Mouse (Mus musculus): ENCODE measurements around the gene Loxl1. TPM values are rescaled to one million over a fixed set of nuclear protein-coding genes. Genes with fewer than 3 reads are reported as not detected.

Loxl1 gene
- total RNA-seq, 2 experiments from 2014 or later: 0.17 TPM; not detected in 1

DNA sequence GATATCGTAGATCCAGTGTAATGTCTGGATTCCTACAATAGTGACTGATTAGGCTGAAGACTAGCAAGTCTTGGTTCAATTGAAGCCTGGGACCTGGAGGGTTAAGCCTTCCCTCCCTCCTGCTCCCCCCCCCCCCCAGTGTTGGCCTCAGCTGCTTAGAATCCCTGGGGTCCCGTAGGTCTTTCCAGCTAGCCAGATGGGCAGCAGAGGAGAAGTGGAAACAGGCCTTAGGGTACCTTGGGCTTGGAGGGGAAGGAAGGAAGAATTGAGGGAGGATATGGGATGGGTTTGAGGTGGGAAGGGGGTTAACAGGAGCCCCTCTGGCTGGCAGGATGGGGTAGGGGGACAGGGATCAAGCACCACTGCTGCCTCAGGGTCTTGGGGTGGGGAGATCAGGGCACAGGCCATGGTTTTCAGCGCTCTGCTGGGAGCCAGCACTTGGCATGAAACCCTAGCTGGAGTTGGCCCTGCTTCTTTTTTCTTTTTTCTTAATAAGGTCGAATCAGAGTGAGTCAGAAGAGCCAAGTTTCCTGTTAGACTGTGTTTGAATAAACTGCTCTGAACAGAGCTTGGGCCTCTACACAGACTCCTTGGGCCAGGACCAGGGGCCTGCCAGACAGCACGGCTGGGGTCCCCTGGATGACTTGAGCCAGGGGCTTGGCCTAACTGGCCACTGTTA, 1.8 kb upstream of the Loxl1 start:
- no peak for ATAC-seq (replicated peaks; ENCODE audit: low FRiP score, poor library complexity, severe bottlenecking)

DNA sequence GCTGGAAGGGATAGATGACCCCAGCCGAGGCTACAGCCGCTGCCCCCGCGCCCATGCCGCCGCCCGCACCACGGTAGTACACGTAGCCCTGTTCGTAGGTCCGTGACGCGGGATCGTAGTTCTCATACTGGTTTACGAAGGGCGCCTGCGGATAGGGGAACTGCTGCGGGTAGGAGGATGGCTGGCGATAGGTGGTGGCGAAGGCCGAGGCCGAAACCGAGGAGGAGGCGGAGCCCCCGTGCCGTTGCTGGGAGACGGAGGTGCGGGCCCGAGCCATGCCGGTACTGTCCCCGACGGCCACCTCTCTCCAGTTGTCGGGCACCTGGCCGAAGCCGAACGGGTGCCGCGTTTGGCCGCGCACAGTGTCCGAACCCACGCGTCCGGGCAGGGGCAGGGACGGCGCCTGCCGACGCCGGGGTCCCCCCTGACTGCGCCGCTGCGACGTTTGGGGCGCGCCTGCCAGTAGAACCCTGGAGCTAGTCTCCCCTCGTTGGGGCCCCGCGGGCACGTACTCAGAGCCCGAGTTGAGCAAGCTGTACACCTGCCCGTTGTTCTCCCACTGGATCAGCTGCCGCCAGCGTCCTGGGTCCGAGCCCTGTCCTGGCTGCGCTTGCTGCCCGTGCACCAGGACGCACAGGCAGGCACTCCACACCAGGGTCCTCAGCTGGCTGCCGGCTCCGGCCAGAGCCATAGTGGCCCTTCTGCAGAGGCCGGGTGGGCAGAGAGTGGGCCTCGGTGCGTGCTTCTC, 616 bp downstream of the Loxl1 start:
- ATAC-seq (replicated peaks; ENCODE audit: low FRiP score, poor library complexity, severe bottlenecking): no peak

DNA sequence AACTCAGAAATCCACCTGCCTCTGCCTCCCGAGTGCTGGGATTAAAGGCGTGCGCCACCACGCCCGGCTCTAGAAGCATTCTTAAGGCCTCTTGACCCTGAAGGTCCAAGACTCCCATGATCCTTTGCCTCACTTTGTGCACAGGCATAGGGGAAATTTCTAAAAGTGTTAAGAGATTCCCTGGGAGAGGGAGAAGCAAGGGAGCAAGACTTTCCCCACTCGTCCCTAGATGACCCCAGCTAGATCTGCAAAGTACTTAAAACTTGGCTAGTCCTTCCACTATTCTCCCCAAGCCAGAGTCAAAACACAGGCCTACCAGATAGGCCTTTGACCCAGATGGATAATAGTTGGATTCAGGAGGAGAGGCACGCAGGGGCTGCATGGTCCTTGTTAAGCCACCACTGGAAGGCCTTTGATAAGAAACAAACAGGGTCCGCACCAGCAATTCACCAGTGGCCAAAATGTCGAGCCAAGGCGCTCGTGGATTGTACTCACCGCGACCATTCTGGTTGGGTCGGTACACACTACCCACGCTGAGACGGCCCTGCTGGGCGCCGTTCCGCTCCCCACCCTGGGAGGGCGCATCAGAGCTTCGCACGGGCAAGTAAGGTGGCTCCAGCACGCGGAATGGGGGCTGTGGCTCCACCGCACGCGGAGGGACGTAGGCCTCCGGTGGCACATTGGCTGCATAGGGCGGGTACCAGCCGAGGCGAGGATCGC, 1.6 kb downstream of the Loxl1 start:
- no peak for ATAC-seq (replicated peaks; ENCODE audit: low FRiP score, poor library complexity, severe bottlenecking)

DNA sequence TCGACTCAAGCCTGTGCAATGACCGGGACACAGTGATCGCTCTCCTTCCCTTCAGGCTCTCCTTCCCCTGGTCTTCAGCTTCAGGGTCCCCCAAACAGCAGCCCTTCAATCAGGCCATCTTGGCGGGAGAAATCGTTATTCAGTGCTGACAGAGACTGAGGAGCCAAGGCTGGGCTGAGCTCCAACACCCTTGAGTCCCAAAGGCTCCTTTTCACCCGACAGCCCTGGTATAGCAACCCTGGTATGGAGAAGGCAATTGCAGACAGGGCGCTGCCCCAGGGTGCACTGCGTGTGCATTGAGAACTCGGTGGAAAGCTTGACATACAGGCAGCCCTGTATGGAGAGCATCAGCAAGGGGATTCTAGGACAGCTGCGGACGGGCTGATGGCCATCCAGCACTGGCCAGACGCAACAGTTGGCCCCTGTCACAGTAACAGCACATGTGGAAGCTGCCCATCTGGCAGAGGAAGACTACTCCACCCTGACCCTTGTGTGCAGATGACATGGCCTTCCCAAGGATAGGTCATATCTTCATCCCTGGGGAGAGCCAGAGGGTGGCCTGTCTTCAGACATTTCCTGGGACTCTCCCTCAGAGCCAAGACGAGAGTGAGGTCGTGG, 2.8 kb downstream of the Loxl1 start:
- no peak for ATAC-seq (replicated peaks; ENCODE audit: low FRiP score, poor library complexity, severe bottlenecking)

DNA sequence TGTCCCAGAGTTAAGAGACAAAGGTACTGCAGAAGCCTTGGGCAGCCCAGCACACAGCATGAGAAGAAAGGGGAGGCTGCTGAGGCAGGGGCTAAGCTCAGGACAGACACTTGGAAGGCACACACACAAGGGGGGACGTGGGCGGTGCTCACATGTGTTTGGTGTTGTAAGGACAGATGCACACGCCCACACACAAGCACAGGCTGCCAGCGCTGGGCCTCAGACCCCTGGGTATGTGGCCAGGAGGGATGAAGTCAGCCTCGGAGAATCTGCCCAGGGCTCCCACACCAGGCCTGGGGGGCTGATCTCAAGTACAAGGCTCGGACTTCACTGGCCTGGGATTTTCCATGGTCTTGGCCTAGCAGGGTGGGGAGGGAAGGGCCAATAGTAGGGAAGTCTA, 4.6 kb downstream of the Loxl1 start:
- no peak for ATAC-seq (replicated peaks; ENCODE audit: low FRiP score, poor library complexity, severe bottlenecking)

DNA sequence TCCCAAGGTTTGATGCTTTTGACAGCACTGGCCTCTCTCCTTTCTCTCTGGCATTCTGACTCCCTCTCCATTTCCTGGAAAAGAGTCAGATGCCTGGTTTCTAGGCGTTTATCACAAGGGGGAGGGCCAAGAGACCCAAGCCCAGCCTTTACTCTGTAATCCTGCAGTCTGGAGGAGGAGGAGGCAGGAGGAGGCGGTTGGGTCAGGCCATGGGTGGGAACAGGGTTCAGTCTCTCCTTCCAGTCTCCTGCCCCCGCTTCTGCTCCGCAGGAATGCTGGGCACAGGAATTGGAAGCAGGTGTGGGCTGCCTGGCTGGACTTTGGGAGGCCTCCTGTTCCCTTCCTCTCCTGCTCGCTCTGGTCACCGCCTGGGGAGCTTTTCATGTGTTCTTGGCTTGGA, 7.3 kb downstream of the Loxl1 start:
- ATAC-seq (replicated peaks; ENCODE audit: low FRiP score, poor library complexity, severe bottlenecking): no peak

DNA sequence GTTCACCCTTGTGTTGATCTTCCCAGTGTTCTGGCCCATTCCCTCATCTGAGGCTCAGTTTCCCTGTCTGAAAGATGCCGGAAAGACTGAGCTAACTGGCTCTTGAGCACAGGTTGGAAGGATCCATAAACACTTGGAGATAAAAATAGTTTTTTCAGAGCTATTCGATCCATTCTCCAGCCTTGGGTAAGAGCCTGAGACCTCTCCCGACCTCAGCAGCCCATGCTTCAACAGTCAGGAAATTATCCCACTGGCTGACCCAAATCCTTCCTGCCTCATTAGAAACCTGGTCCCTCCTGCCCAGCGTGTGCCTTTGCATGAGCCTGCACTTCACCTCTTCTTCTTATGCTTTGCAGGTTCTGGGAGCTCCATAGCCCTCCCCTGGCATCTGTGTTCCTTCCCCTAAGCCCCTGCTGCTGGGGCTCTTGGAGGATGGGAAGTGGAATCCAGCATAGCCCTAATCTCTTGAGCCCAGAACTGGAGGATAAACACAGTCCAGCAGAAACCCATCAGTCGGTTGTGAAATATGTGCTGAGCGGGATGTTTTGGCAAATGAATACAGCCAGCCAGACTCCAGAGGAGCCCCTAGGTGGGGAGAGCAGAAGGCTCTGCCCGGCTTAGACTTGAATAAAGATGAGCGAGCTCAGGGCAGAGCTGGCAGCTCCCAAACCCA, 9.3 kb downstream of the Loxl1 start:
- ATAC-seq (replicated peaks; ENCODE audit: low FRiP score, poor library complexity, severe bottlenecking): no peak

DNA sequence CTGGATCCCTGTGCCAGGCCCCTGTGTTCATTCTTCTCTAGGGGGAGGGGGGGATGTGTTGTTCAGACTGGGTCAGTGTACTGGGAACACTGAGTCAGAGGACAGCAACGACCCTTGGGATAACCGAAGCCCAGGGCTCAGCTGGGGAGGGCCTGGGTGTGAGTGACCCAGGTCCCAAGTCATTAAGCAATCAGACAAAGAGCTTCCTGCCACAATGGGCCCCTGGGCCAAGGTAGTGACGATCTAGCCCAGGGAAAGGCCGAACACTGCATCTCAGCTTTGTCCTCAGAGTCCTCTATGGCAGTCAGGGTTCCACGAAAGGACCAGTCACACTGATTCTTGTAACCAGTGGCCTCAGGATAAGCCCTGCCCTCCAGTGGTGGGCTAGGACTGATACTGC, 9.9 kb downstream of the Loxl1 start:
- ATAC-seq (replicated peaks; ENCODE audit: low FRiP score, poor library complexity, severe bottlenecking): no peak

DNA sequence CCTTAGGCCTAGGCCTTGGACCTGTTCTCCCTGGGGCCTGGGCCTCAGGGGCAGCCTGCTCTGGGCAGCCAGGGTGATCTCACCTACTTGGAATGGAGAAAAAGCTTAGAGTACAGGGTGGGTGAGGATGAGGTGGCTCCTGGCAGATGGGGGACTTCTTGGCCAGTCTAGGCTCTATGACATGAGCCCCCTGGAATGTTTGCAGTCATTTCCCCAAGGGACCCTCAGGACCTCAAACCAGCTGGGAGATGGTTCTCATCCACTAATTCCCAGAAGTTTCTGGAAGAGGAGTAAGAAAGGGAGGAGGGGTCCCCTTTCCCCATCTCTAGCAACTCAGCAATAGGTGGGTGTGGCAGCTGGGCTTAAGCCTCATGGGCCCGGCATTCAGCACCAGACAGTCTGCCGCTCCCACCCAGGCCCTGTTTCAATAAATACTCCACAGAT, 13.6 kb downstream of the Loxl1 start:
- no peak for ATAC-seq (replicated peaks; ENCODE audit: low FRiP score, poor library complexity, severe bottlenecking)

DNA sequence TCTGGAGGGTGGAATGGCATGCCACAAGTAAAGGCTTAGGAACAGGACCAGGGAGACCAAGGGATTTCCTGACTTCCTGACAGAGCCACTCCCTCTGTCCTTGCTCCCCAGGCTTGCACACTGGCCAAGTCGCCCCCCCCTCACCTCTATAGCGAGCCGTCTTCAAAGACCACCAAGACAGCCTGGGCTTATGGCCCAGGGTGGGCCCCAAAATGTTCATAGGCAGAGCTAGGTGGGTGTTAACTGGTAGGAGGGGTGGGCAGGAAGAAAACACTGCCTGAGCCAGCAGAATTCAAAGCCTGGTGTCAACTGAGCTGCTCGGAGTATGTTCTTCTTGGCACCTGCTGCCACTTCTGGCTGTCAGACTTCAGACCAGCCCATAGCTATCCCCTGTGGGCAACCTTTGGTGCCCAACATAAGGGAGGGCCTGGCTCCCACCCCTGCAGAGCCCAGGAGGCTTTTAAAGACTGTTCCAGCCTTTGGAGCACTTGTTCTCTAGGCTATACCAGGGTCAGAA, 15.0 kb downstream of the Loxl1 start:
- ATAC-seq (replicated peaks; ENCODE audit: low FRiP score, poor library complexity, severe bottlenecking): no peak

DNA sequence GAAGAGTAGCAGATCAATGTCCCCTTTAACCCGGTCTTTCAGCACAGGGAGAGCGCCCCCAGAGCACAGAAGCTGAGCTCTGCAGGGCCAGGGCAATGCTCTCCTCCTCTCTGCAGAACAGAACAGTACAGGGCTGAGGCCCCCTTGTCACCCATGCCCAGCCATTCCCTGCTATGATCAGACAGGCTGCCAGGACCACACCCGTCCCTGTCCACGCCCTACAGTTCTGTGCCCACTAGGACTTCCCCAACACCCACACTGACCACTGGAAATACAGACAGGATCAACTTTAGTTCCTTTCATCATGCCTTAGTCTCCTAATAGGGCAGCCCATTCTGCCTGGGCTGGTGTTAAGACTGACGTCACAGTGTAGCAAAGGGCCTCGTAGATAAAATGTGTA, 15.9 kb downstream of the Loxl1 start:
- ATAC-seq (replicated peaks; ENCODE audit: low FRiP score, poor library complexity, severe bottlenecking): no peak

DNA sequence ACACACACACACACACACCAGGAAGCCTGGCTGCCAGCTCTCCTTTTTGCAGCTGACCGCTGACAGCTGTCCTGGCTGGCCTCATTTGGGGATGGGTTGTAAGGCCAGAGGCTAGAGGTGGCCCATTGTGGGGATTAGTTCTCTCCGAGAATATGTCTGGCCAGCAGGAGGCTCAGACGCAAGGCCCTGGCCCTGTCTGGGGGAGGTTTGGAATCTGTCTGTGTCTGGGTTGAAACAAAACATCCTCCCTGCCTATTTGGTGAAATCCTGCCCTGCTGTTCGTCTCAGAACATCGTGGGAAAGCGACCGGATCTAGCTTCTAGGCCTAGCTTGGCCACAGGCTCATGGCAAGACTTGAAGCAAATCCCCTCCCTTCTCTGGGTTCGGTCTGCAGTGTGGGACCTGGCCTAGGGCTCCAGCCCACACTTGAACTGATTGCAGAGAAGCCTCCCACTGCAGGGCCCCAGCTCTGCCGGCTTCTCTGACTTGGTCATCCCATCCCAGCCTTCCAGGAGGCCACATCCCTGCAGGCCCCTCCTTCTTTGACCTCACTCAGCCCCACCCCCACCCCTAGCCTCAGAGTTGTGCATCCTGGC, 17.1 kb downstream of the Loxl1 start:
- no peak for ATAC-seq (replicated peaks; ENCODE audit: low FRiP score, poor library complexity, severe bottlenecking)

DNA sequence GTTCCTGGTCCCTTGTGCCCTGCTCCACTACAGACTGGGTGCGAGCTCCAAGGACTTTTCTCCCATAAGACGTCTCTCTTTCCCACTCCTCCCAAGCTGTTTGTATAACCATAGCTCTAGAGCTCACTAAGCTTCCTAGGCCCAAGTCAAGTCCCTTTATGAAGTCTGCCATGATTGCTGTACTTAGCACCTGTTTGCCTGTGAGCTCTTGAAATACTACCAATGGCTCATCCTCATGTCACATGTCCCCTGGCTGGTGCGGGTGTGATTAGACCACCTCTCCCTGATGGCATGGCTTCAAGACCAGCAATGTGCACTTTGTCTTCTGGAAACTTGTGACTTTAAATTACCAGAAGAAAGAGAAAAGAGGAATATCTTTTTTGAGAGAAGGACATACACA, 17.6 kb downstream of the Loxl1 start:
- no peak for ATAC-seq (replicated peaks; ENCODE audit: low FRiP score, poor library complexity, severe bottlenecking)

DNA sequence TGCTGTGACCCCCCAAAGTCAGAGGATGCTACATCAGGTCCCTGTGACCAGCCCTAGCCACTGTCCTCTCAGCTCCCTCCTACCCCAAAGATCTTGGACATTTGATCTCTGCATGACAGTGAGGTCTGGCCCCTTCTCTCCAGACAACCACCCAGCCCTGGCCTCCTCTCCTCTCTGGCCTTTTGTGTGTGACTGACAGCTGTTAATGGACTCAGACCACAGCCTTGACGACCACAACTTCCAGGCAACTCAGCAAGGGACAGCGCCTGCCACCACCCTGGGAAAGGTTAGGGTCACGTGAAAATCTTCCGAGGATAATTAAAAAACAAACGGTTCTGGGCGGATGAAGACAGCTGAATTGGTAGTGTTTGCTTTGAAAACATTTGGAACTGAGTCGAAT, 18.5 kb downstream of the Loxl1 start:
- ATAC-seq (replicated peaks; ENCODE audit: low FRiP score, poor library complexity, severe bottlenecking): no peak; the same call in 1 of the 2 replicates

DNA sequence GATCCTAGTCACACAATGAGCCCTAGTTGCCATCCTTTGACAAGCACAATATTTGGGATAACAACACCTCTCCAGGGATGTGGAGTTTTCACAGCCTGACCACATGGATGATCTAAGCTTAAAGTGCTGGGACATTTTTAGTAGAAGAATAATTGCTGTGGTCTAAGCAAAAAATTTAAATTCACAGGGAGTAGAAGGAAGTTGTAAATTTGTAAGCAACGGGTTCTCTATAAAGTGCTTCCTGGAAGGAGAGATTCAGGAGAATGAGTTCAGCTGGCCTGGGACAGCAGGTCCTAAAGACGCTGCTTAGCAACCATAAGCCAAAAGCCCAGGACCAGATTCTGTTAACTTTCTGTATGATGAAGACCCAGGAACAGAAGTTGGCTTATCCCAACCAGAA, 23.1 kb downstream of the Loxl1 start:
- no peak for ATAC-seq (replicated peaks; ENCODE audit: low FRiP score, poor library complexity, severe bottlenecking)

DNA sequence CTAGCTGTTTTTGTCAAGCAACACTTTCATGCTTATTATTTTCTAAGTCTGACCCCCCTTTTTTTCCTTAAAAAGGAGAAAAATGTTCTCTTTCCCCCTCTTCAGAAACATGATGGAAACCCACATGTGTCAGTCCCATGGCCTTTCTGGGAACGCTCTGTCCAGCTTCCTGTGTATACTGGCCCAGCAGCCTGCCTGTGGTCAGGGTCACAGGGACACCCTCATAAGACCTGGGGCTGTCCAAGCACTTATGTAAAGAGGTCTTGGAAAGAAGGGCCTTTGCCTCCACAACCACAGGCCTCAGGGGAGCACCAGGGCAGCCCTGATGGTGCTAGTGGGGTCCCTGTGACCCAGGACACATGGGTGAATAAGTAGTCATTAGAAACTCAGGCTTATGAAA, 23.9 kb downstream of the Loxl1 start:
- ATAC-seq (replicated peaks; ENCODE audit: low FRiP score, poor library complexity, severe bottlenecking): no peak

DNA sequence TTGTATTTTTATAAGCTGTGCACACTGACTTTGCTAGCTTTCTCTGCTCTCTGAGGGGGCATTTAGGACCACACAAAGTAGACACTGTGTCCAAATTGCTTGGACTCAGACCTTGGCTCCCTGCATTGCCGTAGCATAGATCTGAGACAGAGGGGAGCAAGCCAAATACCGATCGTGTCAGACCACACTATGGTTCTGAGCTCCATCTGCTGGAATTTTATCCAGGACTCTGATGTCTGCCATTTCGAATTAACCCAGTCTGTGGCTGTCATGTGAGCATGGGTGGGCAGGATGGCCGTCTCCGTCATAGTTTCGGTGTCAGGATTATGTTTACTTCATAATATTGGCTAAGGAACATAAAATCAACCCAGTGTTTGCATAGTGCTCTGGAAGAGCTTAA, 29.6 kb downstream of the Loxl1 start:
- no peak for ATAC-seq (replicated peaks; ENCODE audit: low FRiP score, poor library complexity, severe bottlenecking)

DNA sequence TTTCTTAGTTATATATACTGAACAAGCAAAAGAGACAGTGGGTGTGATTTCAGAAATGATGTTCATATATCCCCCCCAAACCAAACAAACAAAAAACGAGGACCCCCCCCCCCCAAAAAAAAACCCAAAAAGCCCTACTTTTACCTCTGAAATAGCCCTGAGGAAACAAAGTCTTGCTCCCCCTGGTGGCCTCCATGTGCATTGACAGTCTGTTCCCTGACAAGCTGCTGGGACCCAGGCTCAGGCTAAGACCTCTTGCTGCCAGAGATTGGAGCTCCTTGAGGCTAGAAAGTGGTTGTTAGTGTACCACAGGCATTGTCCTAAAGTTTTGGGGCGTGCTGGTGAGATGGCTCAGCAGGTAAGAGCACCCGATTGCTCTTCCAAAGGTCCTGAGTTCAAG, 31.4 kb downstream of the Loxl1 start:
- ATAC-seq (replicated peaks; ENCODE audit: low FRiP score, poor library complexity, severe bottlenecking): peak; percentile 77; the same call in 1 of the 2 replicates

Measured in erythroblast, adult 5-6 weeks (primary cell).